In the genomic region with DNA sequence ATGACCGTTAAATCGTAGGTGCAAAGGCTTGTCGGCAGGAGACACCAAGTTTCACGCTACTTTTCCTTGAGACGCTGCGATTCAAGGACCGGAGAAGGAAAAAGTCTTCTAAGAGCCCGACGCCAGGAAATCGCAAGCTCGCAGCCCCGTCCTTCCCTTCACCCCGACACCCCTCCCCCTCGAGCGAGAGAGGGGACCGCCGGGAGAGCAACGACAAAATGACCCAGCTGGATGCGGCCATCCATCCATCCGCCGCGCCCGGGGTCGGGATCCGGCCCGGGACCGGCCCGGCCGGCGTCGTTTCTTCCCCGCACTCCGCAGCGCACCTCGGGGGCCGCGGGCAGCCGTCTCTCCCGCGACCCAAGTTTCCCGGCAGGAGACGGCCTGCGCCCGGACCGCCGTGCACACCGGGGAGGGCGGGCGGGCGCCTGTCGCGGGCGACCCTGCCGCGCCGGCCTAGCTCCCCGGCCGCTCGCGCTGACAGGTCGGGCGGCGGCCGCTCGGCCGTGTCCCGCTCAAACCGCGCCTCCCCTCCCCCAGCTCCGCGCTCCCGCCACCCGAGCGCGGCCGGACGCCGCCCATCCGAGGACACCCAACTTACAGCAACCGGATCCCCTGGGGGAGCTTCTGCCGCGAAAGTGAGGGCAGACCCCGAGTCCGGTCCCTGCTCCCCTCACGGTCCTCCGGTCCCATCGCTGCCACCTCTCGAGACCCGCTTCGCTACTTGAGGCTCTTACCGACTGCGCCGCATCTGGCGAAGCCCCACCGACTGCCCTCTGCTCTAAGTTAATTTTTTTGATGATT, we compare ENCODE assay signal across 8 mouse cellular contexts. TPM values are rescaled to one million over a fixed set of nuclear protein-coding genes. Genes with fewer than 3 reads are reported as not detected.
DNase-seq lines count a peak whose midpoint lies in the region; ATAC-seq lines count a peak whose summit lies in the region.

No protein-coding gene starts in this region.

- intact Hi-C loops in left cerebral cortex, postnatal 25 days (cut with DNase I) = loop anchor here (1.0 to 5.0 kb wide), 4 partner anchors 34 to 809 kb away; a partner anchor contains a TSS

- no peaks in the 10 kb centered on the region for H3K27me3 ChIP-seq in forebrain, embryonic 13.5 days
- H3K27me3 ChIP-seq in hindbrain, embryonic 10.5 days (ENCODE audit: insufficient read depth, poor library complexity, severe bottlenecking) = no peaks in the 10 kb centered on the region

- no peaks in the 10 kb centered on the region for H3K36me3 ChIP-seq in forebrain, embryonic 13.5 days (ENCODE audit: poor library complexity, severe bottlenecking)
- H3K36me3 ChIP-seq in hindbrain, embryonic 10.5 days = no peaks in the 10 kb centered on the region

- H3K4me1 ChIP-seq in forebrain, embryonic 13.5 days = peaks cover 9% of the 10 kb centered on the region
- peaks cover 5% of the 10 kb centered on the region for H3K4me1 ChIP-seq in hindbrain, embryonic 10.5 days (replicated peaks)

- under 1% methylated on average over 52 of the region's 95 CpGs for whole genome bisulfite sequencing in forebrain, embryonic 13.5 days
- WGBS in hindbrain, embryonic 10.5 days = under 1% methylated on average over 92 of the region's 95 CpGs

- peak overlapping the region; percentile 72 for H3K4me2 ChIP-seq in forebrain, embryonic 13.5 days

- peak overlapping the region; percentile 98 for H3K9ac ChIP-seq in forebrain, embryonic 13.5 days

- peak overlapping the region; percentile 87 for H3K4me3 ChIP-seq in forebrain, embryonic 13.5 days
- H3K4me3 ChIP-seq in hindbrain, embryonic 10.5 days = peak overlapping the region; percentile 95

- H3K27ac ChIP-seq in forebrain, embryonic 13.5 days = peak overlapping the region; percentile 95
- H3K27ac ChIP-seq in hindbrain, embryonic 10.5 days = peak overlapping the region; percentile 96

- ATAC-seq in forebrain, embryonic 13.5 days = peak; percentile 67
- ATAC-seq in megakaryocyte progenitor cell, adult 5-6 weeks (replicated peaks; ENCODE audit: poor library complexity) = peak; percentile 17

- H3K9me3 ChIP-seq in forebrain, embryonic 13.5 days (replicated peaks) = no peaks in the 10 kb centered on the region
- H3K9me3 ChIP-seq in hindbrain, embryonic 10.5 days = no peaks in the 10 kb centered on the region

- DNase-seq in MN1 (ENCODE audit: low spot score) = peak; percentile 60
- peak; percentile 55 for DNase-seq in c-Kit-negative CD71-positive TER-119-positive erythroid progenitor cells, embryonic 14.5 days (ENCODE audit: low read depth, low spot score)
- peak; percentile 64 for DNase-seq in hindbrain, embryonic 10.5 days (ENCODE audit: low spot score)
- DNase-seq in left cerebral cortex, postnatal 25 days (ENCODE audit: low spot score in 2 of 2) = peak; percentile 13 to 16
- peak; percentile 29 for DNase-seq in right cerebral cortex, postnatal 25 days
- peak; percentile 64 for DNase-seq in yolk sac, embryonic 10.5 days (ENCODE audit: low spot score)

RNA-seq across cellular contexts. Expression of a gene that starts 40.8 kb away (rescaled TPM):
- 2.4 and 2.8 TPM in 2 replicates for polyA plus RNA-seq in forebrain, embryonic 13.5 days (2015; fragmentation: Nextera tagmentation; extraction: Ambion mirVana)
- 0.39 and 0.84 TPM in 2 replicates for polyA plus RNA-seq in hindbrain, embryonic 10.5 days (2016; fragmentation: Nextera tagmentation; extraction: Ambion mirVana)
- total RNA-seq in left cerebral cortex, postnatal 25 days (2021) = under 1 TPM; 0.55 to 0.83 TPM
- 0.39 and 2.0 TPM in 2 replicates for total RNA-seq in megakaryocyte progenitor cell, adult 5-6 weeks (2015)
- 0.04 and 0.68 TPM in 2 replicates for total RNA-seq in megakaryocyte progenitor cell, adult 5-6 weeks (2017)

RNA-seq across cellular contexts. Expression of a gene that starts 50.0 kb away (rescaled TPM):
- polyA plus RNA-seq in forebrain, embryonic 13.5 days (2015; fragmentation: Nextera tagmentation; extraction: Ambion mirVana) = 53.3 and 56.9 TPM in 2 replicates
- polyA plus RNA-seq in hindbrain, embryonic 10.5 days (2016; fragmentation: Nextera tagmentation; extraction: Ambion mirVana) = 15.2 and 22.6 TPM in 2 replicates
- 10 to 100 TPM; 11.6 to 12.2 TPM for total RNA-seq in left cerebral cortex, postnatal 25 days (2021)
- 12.7 and 14.0 TPM in 2 replicates for total RNA-seq in megakaryocyte progenitor cell, adult 5-6 weeks (2015)
- 13.0 and 14.2 TPM in 2 replicates for total RNA-seq in megakaryocyte progenitor cell, adult 5-6 weeks (2017)

Comparison
In these comparisons a context has a peak if more than half of its experiments do, and no peak if none do; other contexts are left out.
1. Peak in every context shown above with its lines: DNase-seq, ATAC-seq, H3K4me3 ChIP-seq and H3K27ac ChIP-seq.